Mouse (Mus musculus) adrenal gland, postnatal 25 days (tissue): ENCODE results near the gene Gm5617. TPM values are rescaled to one million over a fixed set of nuclear protein-coding genes. Genes with fewer than 3 reads are reported as not detected.
"Not testable (repeated sequence)": the region's sequence is repeated elsewhere in the genome, so short reads cannot be mapped to it uniquely, and the experiment has no call there.

Experiments
- DNase-seq: peaks from one replicate; pipeline ENCODE4 v3.0.0; 2021; ENCODE audit warnings: mixed read lengths
- long read RNA-seq: library from polyadenylated mRNA; stranded (forward); transcript quantifications from one replicate; pipeline ENCODE4 v2.0.0, GENCODE M21; 2021
- total RNA-seq: library from RNA; stranded (reverse); gene quantifications from 2 replicates; pipeline ENCODE4 v1.2.3, GENCODE M21; 2021

Gm5617 gene
- 54.3 and 55.8 TPM in 2 replicates for total RNA-seq
- long read RNA-seq, transcript Gm5617-201 (1 exons, 531 nt): major isoform, 33 of 33 reads
- long read RNA-seq, partial matches to known transcripts: 0 of 33 reads
- long read RNA-seq, other reads (novel, unspliced or antisense): 0 of 33 reads

DNA sequence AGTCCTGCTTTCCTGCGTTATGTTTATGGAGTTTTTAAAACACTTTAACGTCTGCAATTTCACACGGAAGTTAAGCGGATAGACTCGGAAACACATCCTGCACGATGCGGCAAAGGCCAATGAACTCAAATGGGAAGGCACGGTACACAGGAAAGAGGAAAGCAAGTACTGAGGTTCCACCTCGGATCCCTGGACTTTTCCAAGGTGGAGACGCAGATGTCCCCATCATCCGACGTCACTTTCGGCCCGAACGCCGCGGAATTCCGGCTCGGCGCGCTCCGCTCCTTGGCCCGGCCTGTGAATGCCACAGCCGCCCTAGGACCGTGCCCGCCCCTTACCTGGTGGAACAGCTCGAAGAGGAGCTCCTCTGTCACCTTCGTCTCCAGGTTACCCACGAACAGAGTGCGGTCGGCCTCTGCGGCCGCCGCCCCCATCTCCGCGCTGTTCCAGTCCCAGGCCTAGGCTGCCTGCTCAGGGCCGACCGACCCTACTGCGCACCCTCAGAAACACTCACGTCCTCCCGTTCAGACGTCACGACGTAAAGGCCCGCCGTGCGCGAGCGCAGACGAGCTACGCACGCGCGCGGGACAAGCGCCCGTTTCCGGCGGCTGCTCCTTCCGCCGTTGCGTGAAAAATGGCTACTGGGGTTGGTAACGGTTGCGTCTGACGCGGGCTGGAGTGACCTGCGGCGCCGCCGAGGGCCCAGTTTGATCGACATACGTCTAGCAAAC, at the start of gene Gm5617, which contains the start of gene Rbm7:
Gene Gm5617, plus strand, starts transcription at position 626 of the 731 bp plus-strand sequence.
Gene Rbm7, minus strand, starts transcription at position 483 of the 731 bp plus-strand sequence.
- DNase-seq: peak; percentile 94

DNA sequence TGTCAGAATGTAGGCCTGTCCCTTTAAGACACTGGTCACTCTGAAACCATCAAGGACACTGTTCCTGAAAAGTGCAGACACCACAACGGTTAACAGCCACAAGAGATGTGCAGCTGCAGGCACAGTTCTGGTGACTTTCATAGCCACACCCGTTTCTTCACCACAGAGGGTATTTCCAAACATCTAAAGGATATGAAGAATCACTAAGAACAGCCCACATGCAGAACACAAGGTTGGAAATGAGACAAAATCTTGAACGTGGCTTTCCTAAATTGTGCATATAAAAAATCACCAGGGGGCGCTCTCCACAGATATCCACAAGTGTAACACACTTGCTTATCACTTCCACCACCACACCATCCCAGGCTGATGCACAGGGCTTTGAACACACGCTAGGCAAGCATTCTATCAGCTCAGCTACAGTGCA, 47.4 kb upstream of the Gm5617 start:
- no peak for DNase-seq

DNA sequence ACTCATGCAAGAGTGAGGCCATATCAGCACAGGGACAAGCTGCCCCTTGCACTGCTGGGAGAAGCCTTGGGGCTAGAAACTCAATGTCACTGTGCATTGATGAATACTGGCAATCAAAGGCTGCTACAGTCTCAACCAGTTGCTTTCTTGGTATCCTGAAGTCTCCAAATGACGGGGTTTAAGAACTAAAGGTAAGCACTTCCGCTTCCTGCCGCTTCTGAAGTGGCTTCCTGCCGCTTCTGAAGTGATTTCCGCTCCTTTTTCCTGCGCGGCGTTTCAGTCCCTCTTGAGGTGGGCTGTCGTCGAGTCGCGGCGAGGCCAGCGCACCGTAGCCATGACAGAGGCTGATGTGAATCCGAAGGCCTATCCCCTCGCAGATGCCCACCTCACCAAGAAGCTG, 45.2 kb upstream of the Gm5617 start:
- no peak for DNase-seq

DNA sequence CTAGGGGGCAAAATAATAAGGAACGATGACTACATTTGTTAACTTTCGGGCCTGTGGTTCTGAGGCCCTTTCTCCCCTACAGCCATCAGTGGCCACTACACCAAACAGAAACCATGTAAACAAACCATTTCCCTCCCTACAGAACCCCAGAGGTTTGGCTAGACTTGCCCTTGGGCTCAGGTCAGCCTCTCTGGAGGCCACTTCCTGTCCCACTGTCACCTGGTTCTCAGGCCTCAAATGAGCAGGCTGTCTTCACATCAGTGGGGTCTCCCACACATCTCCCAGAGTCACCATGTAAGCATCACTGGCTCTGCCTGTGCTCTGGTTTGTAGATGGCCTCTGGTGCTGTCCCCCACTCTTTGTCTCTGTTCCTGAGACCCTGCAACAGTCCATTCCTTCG, 39.3 kb upstream of the Gm5617 start:
- no peak for DNase-seq

DNA sequence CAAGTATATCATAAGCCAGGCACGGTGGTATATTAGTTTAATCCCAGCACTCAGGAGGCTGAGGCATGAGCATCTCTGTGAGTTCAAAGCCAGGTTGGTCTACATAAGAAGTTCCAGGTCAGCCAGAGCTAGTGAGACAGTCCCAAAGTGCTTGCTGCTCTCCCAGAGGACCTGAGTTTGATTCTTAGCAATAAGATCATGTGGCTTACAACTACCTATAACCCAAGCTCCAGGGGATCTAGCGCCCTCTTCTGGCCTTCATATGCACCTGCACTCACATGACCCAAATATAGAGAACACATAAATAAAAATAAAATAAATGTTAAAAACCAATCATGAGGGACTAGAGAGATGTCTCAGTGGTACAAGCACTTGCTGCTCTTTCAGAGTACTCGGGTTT, 36.4 kb upstream of the Gm5617 start:
- DNase-seq: no peak

DNA sequence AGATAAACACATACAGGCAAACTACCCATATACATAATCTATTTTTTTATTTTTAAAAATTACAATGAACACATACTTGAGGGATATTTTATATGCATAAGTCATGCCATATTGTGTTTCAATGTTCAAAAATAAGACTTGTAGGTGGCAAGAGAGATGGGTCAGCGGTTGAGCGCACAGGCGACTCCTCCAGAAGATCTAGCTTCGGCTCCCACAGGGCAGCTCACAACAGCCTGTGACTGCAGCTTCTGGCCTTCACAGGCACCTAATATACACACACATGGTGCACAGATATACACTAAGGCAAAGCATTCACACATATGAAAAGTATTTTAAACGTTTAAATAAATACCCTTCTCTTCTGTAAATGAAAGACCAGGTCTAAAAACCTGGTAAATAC, 35.9 kb upstream of the Gm5617 start:
- DNase-seq: no peak

DNA sequence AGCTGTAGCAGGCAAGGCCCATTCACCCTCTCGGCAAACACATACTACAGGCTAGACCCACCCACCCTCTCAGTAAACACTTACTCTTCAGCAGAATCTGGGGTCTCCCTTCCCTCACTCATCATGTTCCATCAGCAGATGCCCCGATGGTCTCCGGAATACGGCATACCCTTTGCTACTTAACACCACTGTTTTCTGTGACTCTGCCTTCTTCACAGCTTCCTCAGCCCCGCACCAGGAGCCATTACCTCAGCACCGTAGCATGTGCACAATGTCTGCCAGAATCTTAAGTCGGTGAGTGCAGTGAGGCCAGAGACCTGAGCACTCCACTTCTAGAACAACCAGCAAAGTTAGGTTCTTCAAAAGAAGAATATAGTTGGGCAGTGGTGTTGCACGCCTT, 34.5 kb upstream of the Gm5617 start:
- no peak for DNase-seq

DNA sequence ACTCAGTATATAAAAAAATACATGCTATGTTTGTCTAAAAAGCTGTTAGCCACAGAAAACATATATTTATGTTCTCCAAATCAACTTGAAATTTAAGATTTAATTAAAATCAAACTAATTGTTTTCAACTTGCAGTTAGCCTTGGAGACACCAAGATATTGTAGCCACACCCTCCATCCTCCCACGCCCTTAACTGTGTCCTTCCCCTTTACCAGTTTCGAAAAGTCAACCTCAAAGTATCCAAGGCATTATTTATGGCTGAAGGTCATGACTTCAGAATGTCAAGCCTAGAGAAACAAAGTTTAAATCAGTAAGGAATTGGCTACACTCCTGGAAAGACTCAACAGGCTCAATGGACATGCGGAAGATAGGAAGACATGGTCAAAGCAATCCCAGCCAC, 33.7 kb upstream of the Gm5617 start:
- no peak for DNase-seq

DNA sequence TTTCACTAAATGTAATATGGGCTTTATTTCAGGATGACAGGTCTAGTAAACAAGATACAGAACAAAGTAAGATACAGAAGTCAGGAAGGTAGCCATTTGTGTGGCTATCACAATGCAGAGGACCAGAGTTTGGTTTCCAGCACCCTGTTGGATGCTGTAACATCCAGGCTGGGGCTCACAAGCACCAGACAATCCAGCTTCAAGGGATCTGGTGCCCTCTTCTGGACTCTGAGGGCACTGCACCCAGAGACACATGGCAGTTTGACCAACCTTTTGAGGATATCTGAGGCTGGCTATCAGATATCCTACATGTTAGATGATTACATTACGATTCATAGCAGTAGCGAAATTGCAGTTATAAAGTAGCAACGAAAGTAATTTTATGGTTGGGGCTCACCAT, 29.6 kb upstream of the Gm5617 start:
- DNase-seq: no peak

DNA sequence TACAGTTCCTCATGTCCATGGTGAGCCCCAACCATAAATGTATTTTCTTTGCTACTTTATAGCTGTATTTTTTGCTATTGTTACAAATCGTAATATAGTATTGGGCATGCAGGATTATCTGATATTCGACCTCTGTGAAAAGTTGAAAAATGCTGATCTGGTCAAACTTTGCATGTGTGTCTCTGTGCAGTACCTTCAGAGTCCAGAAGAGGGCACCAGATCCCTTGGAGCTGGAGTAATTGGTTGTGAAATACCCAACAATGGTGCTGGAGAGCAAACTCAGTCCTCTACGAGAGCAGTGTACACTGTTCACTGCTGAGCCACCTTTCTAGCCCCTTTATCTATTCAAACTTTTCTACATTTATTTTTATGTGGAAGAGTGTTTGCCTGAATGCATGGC, 28.4 kb upstream of the Gm5617 start:
- DNase-seq: peak; percentile 70

DNA sequence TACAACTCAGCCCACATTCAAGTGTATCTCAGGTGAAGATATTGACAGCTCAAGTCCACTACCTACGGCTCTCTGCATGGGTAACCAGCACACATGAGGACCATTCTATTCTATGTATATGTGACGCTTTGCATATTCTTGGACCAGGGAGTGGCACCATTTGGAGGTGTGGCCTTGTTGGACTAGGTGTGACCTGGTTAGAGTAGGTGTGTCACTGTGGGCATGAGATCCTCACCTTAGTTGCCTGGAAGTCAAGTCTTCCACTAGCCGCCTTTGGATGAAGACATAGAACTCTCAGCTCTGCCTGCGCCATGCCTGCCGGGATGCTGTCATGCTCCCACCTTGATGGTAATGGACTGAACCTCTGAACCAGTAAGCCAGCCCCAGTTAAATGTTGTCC, 27.8 kb upstream of the Gm5617 start:
- DNase-seq: not testable (repeated sequence)

DNA sequence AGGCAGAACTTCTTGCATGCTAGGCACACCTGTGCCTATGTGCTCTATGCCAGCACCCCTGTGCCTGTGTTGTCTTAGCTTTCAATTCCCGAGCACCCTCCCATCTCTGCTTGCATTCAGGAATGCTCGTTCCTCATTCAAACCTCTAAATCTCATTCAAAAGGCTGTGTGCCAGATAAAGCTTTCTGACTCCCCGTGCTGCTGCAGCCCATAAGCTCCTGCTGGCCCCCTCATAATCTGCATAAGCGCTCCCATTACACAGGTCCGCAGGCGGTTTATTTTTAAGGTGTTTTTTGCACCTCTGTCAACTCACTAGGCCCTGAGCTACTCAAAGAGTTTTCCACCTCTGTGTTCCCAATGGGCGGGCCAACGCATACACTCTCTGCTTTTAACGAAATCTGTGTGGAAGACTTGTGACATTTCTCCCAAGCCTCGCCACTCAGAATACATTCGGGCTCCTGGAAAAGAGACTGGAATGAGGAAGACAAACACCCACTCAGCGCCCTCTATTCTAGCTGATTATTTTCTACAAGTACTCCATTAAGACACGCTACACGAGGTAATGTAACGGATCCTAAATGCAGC, 22.7 kb upstream of the Gm5617 start:
- no peak for DNase-seq

DNA sequence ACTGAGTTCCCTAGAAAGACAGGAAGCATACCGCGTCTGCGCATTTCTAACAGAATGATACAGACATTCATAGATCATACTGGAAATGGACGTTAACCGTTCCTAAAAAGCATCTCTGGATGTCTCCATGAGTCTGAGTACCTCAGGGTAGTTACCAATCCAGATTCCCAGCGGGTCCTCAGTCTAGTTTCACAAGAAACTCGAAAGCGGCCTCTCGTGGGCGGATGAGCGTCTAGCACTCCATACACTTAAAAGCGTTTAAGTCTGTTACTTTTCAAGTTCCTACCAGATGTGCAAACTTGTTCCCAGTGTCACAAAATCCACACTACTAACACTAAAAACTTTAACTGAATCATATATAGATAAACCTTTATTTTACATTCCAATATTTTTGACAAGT, 22.1 kb upstream of the Gm5617 start:
- no peak for DNase-seq

DNA sequence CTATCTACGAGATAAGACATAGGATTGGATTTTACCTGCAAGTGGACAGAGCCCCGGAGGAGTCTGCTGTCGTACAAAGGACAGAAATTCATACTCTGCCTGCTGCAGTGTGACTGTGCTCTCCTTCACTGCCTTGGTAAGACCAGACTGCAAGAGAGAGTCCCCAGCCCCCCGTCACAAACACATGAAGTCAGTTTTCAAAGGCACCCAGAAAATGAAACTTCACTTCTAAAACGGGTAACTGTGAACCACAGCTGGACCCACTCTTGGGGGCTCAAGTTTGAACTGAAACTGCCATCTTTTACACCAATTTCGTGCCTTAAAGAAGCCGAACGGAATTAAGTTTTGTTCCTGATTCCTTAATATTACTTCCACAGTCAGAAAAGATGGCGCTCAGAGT, 20.9 kb upstream of the Gm5617 start:
- DNase-seq: no peak

DNA sequence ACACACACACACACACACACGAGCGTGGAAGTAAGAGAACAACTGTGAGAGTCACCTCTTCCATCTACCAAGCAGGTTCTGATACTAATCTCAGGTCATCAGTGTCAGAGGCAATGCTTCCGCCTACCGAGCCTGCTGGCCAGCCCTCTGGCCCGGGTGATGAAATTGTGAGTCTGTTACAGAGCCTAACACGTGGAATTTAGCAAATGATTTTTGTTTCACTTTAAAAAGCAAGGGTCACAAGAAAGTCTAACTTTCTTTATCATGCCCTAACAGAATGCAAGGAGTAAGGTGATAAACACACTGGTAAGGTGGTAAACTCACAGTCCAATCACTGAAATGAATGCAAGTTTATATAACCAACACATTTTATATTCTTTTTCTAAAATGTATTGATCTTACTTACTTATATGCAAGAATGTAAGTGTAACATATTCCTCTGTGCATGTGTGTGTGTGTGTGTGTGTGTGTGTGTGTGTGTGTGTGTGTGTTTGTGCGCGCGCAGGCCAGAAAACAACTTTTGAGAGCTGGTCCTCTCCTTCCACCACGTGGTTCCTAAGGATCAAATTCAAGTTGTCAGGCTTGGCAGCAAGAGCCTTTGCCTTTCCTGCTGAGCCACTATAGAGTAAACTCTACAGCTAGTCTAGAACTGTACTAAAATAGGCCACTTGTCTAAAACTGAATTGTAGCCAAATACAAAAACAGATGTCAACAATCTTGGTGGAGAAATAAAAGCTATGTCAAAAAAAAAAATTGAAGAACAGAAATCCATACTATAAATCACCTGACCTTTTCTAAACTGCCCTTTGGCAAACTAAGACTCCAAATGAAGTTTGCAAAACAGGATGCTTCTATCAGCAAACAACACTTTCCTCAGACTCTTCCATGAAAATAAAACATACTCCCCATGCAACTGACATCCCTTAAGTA, 18.7 kb upstream of the Gm5617 start:
- DNase-seq: no peak

DNA sequence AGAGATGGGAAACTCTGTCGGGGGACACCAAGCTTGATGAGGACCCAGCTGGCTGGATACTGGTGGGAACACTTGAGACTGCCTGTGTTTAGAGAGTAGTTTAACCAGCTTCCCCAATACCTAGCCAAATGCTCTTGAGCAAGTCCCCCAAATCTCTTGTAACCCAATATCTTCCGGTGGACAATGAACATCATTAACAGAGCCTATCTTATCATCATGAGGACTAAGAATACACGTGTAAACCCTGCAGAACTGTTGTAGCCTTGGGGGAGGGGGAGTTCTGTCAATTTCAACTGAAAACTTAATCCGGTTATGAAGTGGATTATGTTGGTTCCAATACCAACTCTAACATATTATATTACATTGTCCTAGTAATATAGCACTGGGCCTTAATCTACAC, 16.4 kb upstream of the Gm5617 start:
- DNase-seq: no peak

DNA sequence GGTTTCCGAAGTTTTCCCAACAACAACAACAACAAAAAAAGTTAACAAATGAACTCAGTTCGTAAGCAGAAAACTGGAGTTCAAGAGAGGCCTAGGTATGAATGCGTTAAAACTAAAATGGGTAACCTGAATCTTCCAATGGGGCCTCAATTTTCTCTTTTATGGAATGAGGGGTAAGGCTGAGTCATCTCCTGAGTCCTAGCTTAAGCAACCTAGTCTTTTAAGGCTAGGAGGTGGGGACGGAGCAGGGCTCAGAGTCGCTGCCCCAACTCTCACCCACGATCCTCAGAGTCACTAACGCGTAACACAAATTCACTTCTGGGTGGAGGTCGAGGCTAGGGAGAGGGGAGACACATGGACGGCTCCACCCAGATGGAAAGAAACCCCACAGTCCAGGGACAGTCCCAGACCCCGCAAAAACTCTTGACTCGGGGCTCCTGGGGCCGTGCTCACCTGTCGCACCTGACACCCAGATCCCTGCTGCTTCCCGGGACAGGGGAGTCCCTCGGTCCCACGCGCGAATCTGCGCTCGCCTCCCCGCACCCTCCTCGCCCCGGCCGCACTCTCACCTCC, 15.3 kb upstream of the Gm5617 start:
- DNase-seq: no peak

DNA sequence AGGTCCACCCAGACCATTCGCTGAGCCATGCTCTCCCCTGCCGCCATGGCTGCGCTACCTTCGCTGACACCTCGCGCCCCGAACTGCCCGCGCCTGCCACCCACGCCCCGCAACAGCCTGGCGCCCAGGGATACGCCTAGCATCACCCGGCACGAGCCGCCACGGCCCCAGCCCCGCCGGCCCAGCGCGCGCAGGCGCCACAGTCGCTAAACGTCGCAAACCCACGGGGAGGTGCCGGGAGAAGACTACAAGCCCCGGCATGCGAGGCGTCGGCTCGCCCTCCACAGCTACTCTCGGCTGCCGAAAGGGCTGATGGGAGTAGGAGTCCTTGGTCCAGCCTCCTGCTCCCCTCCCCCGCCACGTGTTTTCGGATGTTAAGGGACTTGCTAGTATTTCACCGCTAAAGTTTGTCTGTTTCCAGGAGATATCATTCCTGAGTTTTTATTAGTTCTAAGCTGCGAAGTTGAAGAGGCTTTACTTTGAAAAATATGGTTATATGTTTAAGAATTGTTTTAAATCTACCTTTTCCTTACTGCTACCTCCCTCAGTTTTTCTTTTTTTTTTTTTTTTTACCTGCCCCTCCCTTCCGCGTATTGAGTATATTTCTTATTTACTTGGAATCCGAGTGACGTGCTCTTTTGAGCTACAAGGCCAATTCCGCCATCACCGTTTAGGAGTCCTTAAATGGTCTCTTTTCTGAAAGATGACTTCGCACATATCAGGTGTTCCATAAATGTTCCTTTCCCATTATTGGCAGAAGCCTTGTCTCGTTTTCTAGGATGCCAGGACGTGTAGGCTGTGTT, 14.6 kb upstream of the Gm5617 start, which contains the start of gene Rexo2:
Gene Rexo2, minus strand, starts transcription at position 213 of the 803 bp plus-strand sequence.
- peak; percentile 93 for DNase-seq

DNA sequence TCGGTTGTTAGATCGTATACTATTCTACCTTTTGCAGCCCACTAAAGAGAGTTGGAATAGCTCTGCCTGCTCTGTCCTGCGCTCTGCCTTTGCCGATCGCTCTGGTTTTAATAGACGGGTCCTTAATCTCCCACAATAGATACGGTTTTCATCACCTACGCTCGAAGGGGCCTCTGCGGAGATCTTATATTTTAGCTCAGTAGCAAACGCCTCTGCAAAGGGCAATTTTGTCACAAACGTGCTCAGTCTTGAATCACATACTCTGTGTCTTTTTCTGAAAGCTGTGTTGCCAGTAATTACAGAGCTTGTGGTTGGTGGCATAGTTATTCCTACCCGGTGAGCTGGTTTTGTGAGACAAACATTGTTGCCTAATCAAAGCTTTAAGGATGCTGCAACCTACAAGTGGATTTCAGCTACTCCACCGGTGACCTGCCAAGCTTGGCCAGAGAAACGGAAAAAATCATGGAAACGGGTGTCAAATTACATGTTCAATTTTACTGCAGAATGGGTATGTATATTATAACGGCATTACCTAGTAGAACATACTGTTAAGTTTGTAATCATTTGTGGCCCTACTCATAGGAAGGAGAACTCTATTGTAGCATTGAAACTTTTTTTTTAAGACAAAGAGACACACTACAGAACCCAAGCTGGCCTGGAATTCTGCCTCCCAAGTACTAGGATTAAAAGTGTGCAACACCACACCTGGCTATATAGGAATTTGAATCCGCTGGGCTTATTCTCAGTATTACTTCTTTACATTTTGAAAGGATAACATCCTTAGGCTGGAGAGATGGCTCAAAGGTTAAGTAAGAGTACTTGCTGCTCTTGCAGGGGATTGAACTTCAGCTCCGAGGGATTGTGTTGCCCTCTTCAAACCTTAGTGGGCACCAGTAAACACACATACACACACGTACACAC, 13.8 kb upstream of the Gm5617 start:
- no peak for DNase-seq

DNA sequence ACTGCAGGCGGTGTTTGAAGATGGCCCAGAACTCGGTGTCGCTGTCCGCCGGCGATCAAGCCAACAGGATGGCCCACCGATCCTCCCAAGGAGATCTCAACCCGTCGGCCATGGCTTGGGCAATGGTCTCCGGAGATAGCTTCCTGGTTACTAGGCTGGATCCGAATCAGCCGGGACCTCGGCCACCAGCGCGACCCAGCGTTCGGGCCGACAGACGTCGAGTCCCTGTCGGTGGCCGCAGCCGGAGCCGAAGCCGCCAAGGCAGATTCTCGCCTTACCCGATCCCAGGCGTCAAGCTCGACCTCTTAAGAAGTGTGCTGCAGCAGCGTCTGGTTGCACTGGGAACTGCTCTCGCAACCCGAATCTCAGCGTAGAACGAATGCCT, 298 bp downstream of the Gm5617 start:
- DNase-seq: no peak
